Mouse (Mus musculus) embryonic facial prominence, embryonic 11.5 days (tissue): ENCODE data around the gene Wnk2. TPM values are rescaled to one million over a fixed set of nuclear protein-coding genes. Genes with fewer than 3 reads are reported as not detected.
"Not testable (repeated sequence)": the region's sequence is repeated elsewhere in the genome, so short reads cannot be mapped to it uniquely, and the experiment has no call there.

Experiments
- ATAC-seq: fragments of 200-750 bp; cut with Nextera tagmentation; replicated peaks from 2 replicates; pipeline ENCODE4 v1.8.0; 2017; ENCODE audit warnings: low read depth; ENCODE audit not compliant: insufficient number of reproducible peaks, low FRiP score, low TSS enrichment
- DNase-seq: peaks from one replicate; pipeline ENCODE4 v3.0.0-alpha.2; 2015; ENCODE audit warnings: low spot score
- H3K27ac ChIP-seq: fragments of 300-500 bp; sonication (generic); replicated peaks from 2 replicates; pipeline ENCODE4 v1.5.1; 2014; ENCODE audit warnings: mild to moderate bottlenecking, low read depth, low read length, control low read depth
- H3K27me3 ChIP-seq: fragments of 300-500 bp; sonication (generic); 2 replicates; pipeline ENCODE4 v1.6.1; 2014; ENCODE audit warnings: mild to moderate bottlenecking, low read length, moderate library complexity, mixed read lengths; ENCODE audit not compliant: control insufficient read depth, insufficient read depth
- H3K36me3 ChIP-seq: fragments of 300-500 bp; sonication (generic); replicated peaks from 2 replicates; pipeline ENCODE4 v1.6.1; 2014; ENCODE audit warnings: low read depth, mild to moderate bottlenecking, low read length, moderate library complexity, mixed read lengths; ENCODE audit not compliant: control insufficient read depth, insufficient read depth
- H3K4me1 ChIP-seq: fragments of 300-500 bp; sonication (generic); 2 replicates; pipeline ENCODE4 v1.6.1; 2014; ENCODE audit warnings: low read length, mixed read lengths; ENCODE audit not compliant: control insufficient read depth, insufficient read depth
- H3K4me2 ChIP-seq: fragments of 300-500 bp; sonication (generic); 2 replicates; pipeline ENCODE4 v1.6.1; 2014; ENCODE audit warnings: low read depth, mild to moderate bottlenecking, control low read depth, low read length, moderate library complexity
- H3K4me3 ChIP-seq: fragments of 300-500 bp; sonication (generic); 2 replicates; pipeline ENCODE4 v1.5.1; 2014; ENCODE audit warnings: low read depth, low read length, control low read depth
- H3K9ac ChIP-seq: fragments of 300-500 bp; sonication (generic); replicated peaks from 2 replicates; pipeline ENCODE4 v1.6.1; 2014; ENCODE audit warnings: mild to moderate bottlenecking, control low read depth, low read length
- H3K9me3 ChIP-seq: fragments of 300-500 bp; sonication (generic); replicated peaks from 2 replicates; pipeline ENCODE4 v1.6.1; 2016; ENCODE audit warnings: mild to moderate bottlenecking, low read length, inconsistent platforms, mixed read lengths; ENCODE audit not compliant: control insufficient read depth
- WGBS: fragments of 180-500 bp; shearing (Covaris S2); extraction: QIAGEN DNeasy Blood & Tissue Kit; methylation state at CpG from one replicate; pipeline ENCODE4 v1.1.7; 2014; 5-methylcytosine and 5-hydroxymethylcytosine counted together
- polyA plus RNA-seq: library from polyadenylated mRNA; unstranded; fragments of >200 nt; fragmentation: Nextera tagmentation; extraction: Ambion mirVana; gene quantifications from 2 replicates; pipeline ENCODE4 v1.2.1, GENCODE M21; 2014

The Wnk2 gene
- polyA plus RNA-seq, 1 experiment from 2014 or later = 2.5 TPM

- no peak overlapping the region for H3K4me2 ChIP-seq
- no peaks in the 10 kb centered on the region for H3K36me3 ChIP-seq
- ATAC-seq (no peak), DNase-seq (no peak)
- H3K27me3 ChIP-seq = no peaks in the 10 kb centered on the region
- no peak overlapping the region for H3K27ac ChIP-seq
- H3K4me3 ChIP-seq = no peak overlapping the region
- 82% methylated on average over 6 of the region's 6 CpGs for WGBS
- H3K9ac ChIP-seq = no peak overlapping the region
- no peaks in the 10 kb centered on the region for H3K9me3 ChIP-seq
- no peaks in the 10 kb centered on the region for H3K4me1 ChIP-seq
These were observed 77.8 kb downstream of the Wnk2 start for GRCm38 (mm10) chr13:49069979-49070378.

GRCm38 (mm10) chr13:49069393-49069792 lies 78.4 kb downstream of the Wnk2 start:
- 86% methylated on average over 4 of the region's 4 CpGs for WGBS
- Histone ChIP-seq H3K27ac (no peak overlapping the region), H3K36me3 (no peaks in the 10 kb centered on the region), H3K27me3 (no peaks in the 10 kb centered on the region), H3K9ac (no peak overlapping the region), H3K4me1 (no peaks in the 10 kb centered on the region), H3K9me3 (no peaks in the 10 kb centered on the region), H3K4me2 (no peak overlapping the region), H3K4me3 (no peak overlapping the region)
- DNase-seq = no peak
- ATAC-seq = no peak

- DNase-seq (no peak), ATAC-seq (no peak)
- no peak overlapping the region for H3K9ac ChIP-seq
- no peak overlapping the region for H3K4me3 ChIP-seq
- H3K36me3 ChIP-seq = no peaks in the 10 kb centered on the region; the same call in 1 of the 2 replicates
- H3K4me2 ChIP-seq = no peak overlapping the region
- no peaks in the 10 kb centered on the region for H3K4me1 ChIP-seq
- H3K27ac ChIP-seq = no peak overlapping the region
- H3K27me3 ChIP-seq = no peaks in the 10 kb centered on the region
- WGBS = 89% methylated on average over 5 of the region's 5 CpGs
- H3K9me3 ChIP-seq = no peaks in the 10 kb centered on the region
These were observed 83.6 kb downstream of the Wnk2 start for GRCm38 (mm10) chr13:49064257-49064656.

GRCm38 (mm10) chr13:49060456-49060855 lies 87.4 kb downstream of the Wnk2 start:
- H3K36me3 ChIP-seq = no peaks in the 10 kb centered on the region; the same call in 1 of the 2 replicates

GRCm38 (mm10) chr13:49058528-49058927 lies 89.3 kb downstream of the Wnk2 start:
- 91% methylated on average over 4 of the region's 4 CpGs for WGBS
- no peaks in the 10 kb centered on the region for H3K4me1 ChIP-seq
- no peak overlapping the region for H3K4me3 ChIP-seq
- no peak overlapping the region for H3K9ac ChIP-seq
- H3K36me3 ChIP-seq = no peaks in the 10 kb centered on the region; the same call in 1 of the 2 replicates
- no peaks in the 10 kb centered on the region for H3K27me3 ChIP-seq
- no peak overlapping the region for H3K4me2 ChIP-seq
- H3K27ac ChIP-seq = no peak overlapping the region
- H3K9me3 ChIP-seq = no peaks in the 10 kb centered on the region
- ATAC-seq (no peak), DNase-seq (no peak)

More at GRCm38 (mm10) chr13:49060456-49060855, 87.4 kb downstream of the Wnk2 start:
- H3K4me3 ChIP-seq = no peak overlapping the region
- H3K9ac ChIP-seq = no peak overlapping the region
- DNase-seq (no peak), ATAC-seq (no peak)
- H3K27ac ChIP-seq = no peak overlapping the region
- H3K9me3 ChIP-seq = no peaks in the 10 kb centered on the region
- H3K4me2 ChIP-seq = no peak overlapping the region
- no peaks in the 10 kb centered on the region for H3K4me1 ChIP-seq
- H3K27me3 ChIP-seq = no peaks in the 10 kb centered on the region
- 83% methylated on average over 7 of the region's 7 CpGs for WGBS

GRCm38 (mm10) chr13:49056304-49056703 lies 91.5 kb downstream of the Wnk2 start:
- Histone ChIP-seq H3K4me1 (no peaks in the 10 kb centered on the region), H3K9ac (no peak overlapping the region), H3K4me3 (no peak overlapping the region), H3K27me3 (no peaks in the 10 kb centered on the region), H3K36me3 (no peaks in the 10 kb centered on the region; the same call in 1 of the 2 replicates), H3K4me2 (no peak overlapping the region), H3K9me3 (no peaks in the 10 kb centered on the region), H3K27ac (no peak overlapping the region)
- 90% methylated on average over 4 of the region's 4 CpGs for WGBS
- ATAC-seq (no peak), DNase-seq (no peak)

- not testable (repeated sequence) for ATAC-seq, DNase-seq, H3K27me3 ChIP-seq, H3K4me1 ChIP-seq, H3K4me3 ChIP-seq, H3K36me3 ChIP-seq, H3K9ac ChIP-seq, H3K27ac ChIP-seq, H3K4me2 ChIP-seq, H3K9me3 ChIP-seq
These were observed 93.1 kb downstream of the Wnk2 start for GRCm38 (mm10) chr13:49054753-49055152.

GRCm38 (mm10) chr13:49053333-49053732 lies 94.5 kb downstream of the Wnk2 start:
- no peaks in the 10 kb centered on the region; the same call in 1 of the 2 replicates for H3K36me3 ChIP-seq
- no peak overlapping the region for H3K4me3 ChIP-seq
- no peaks in the 10 kb centered on the region for H3K4me1 ChIP-seq
- 79% methylated on average over 2 of the region's 2 CpGs for WGBS
- DNase-seq (no peak), ATAC-seq (no peak)
- no peak overlapping the region for H3K4me2 ChIP-seq
- H3K9ac ChIP-seq = no peak overlapping the region
- H3K9me3 ChIP-seq = no peaks in the 10 kb centered on the region
- no peaks in the 10 kb centered on the region for H3K27me3 ChIP-seq
- H3K27ac ChIP-seq = no peak overlapping the region
